Mouse (Mus musculus): ENCODE measurements around the gene Hs3st2. TPM values are rescaled to one million over a fixed set of nuclear protein-coding genes. Genes with fewer than 3 reads are reported as not detected.
"Not testable (repeated sequence)": the region's sequence is repeated elsewhere in the genome, so short reads cannot be mapped to it uniquely, and the experiment has no call there.

The Hs3st2 gene
- 10 to 100 TPM; 16.5 to 20.2 TPM for total RNA-seq (2021)
- long read RNA-seq, transcript Hs3st2-201 (2 exons, 2,278 nt), result major isoform, 6 of 11 reads
- long read RNA-seq, partial matches to known transcripts, result 3 of 11 reads
- long read RNA-seq, other reads (novel, unspliced or antisense), result 2 of 11 reads

- peak; percentile 62 to 75 for DNase-seq (ENCODE audit: low spot score in 2 of 2)
Measured at GRCm38 (mm10) chr7:121391225-121391983, at the start of gene Hs3st2. Gene Hs3st2, plus strand, starts transcription at chr7:121391859.

- DNase-seq (ENCODE audit: low spot score in 2 of 2), result no peak
Measured at GRCm38 (mm10) chr7:121348284-121348963, 43.2 kb upstream of the Hs3st2 start.

GRCm38 (mm10) chr7:121351688-121352087 lies 40.0 kb upstream of the Hs3st2 start:
- DNase-seq (ENCODE audit: low spot score in 2 of 2), result no peak

- DNase-seq (ENCODE audit: low spot score in 2 of 2), result not testable (repeated sequence)
Measured at GRCm38 (mm10) chr7:121361448-121361847, 30.2 kb upstream of the Hs3st2 start.

GRCm38 (mm10) chr7:121365584-121365983 lies 26.1 kb upstream of the Hs3st2 start:
- DNase-seq (ENCODE audit: low spot score in 2 of 2), result no peak

- no peak for DNase-seq (ENCODE audit: low spot score in 2 of 2)
Measured at GRCm38 (mm10) chr7:121367185-121367584, 24.5 kb upstream of the Hs3st2 start.

- no peak for DNase-seq (ENCODE audit: low spot score in 2 of 2)
Measured at GRCm38 (mm10) chr7:121371990-121372389, 19.7 kb upstream of the Hs3st2 start.

GRCm38 (mm10) chr7:121375456-121375855 lies 16.2 kb upstream of the Hs3st2 start:
- DNase-seq (ENCODE audit: low spot score in 2 of 2), result no peak

GRCm38 (mm10) chr7:121378942-121379341 lies 12.7 kb upstream of the Hs3st2 start:
- no peak for DNase-seq (ENCODE audit: low spot score in 2 of 2)

GRCm38 (mm10) chr7:121391984-121392739 lies 503 bp downstream of the Hs3st2 start:
- peak; percentile 19 to 52 for DNase-seq (ENCODE audit: low spot score in 2 of 2)

GRCm38 (mm10) chr7:121392740-121392993 lies 1.0 kb downstream of the Hs3st2 start:
- no peak for DNase-seq (ENCODE audit: low spot score in 2 of 2)

GRCm38 (mm10) chr7:121393884-121394283 lies 2.2 kb downstream of the Hs3st2 start:
- no peak for DNase-seq (ENCODE audit: low spot score in 2 of 2)

GRCm38 (mm10) chr7:121394875-121395274 lies 3.2 kb downstream of the Hs3st2 start:
- DNase-seq (ENCODE audit: low spot score in 2 of 2), result no peak

GRCm38 (mm10) chr7:121410716-121411506 lies 19.3 kb downstream of the Hs3st2 start:
- no peak for DNase-seq (ENCODE audit: low spot score in 2 of 2)

GRCm38 (mm10) chr7:121411507-121411898 lies 19.8 kb downstream of the Hs3st2 start:
- DNase-seq (ENCODE audit: low spot score in 2 of 2), result no peak

GRCm38 (mm10) chr7:121436884-121437283 lies 45.2 kb downstream of the Hs3st2 start:
- no peak for DNase-seq (ENCODE audit: low spot score in 2 of 2)

GRCm38 (mm10) chr7:121441186-121441585 lies 49.5 kb downstream of the Hs3st2 start:
- DNase-seq (ENCODE audit: low spot score in 2 of 2), result no peak

- no peak for DNase-seq (ENCODE audit: low spot score in 2 of 2)
Measured at GRCm38 (mm10) chr7:121444336-121444735, 52.7 kb downstream of the Hs3st2 start.

- no peak for DNase-seq (ENCODE audit: low spot score in 2 of 2)
Measured at GRCm38 (mm10) chr7:121446281-121446680, 54.6 kb downstream of the Hs3st2 start.

GRCm38 (mm10) chr7:121450951-121451843 lies 59.5 kb downstream of the Hs3st2 start:
- peak in 1 of 2 experiments; percentile 16 for DNase-seq (ENCODE audit: low spot score in 2 of 2)
